Mouse (Mus musculus) bone marrow, adult 2 months (tissue): ENCODE data around the gene Cacna1c.

Experiments
- CTCF ChIP-seq: fragments of 200-500 bp; IDR thresholded peaks from 2 replicates; pipeline ENCODE4 v1.5.1; 2011; ENCODE audit warnings: low read length, control low read depth; ENCODE audit not compliant: control insufficient read depth, insufficient read depth
- POLR2A ChIP-seq: fragments of 200-500 bp; IDR thresholded peaks from 2 replicates; pipeline ENCODE4 v1.6.1; 2011; ENCODE audit warnings: low read depth, mild to moderate bottlenecking, control low read depth, low read length, borderline replicate concordance; ENCODE audit not compliant: control insufficient read depth

DNA sequence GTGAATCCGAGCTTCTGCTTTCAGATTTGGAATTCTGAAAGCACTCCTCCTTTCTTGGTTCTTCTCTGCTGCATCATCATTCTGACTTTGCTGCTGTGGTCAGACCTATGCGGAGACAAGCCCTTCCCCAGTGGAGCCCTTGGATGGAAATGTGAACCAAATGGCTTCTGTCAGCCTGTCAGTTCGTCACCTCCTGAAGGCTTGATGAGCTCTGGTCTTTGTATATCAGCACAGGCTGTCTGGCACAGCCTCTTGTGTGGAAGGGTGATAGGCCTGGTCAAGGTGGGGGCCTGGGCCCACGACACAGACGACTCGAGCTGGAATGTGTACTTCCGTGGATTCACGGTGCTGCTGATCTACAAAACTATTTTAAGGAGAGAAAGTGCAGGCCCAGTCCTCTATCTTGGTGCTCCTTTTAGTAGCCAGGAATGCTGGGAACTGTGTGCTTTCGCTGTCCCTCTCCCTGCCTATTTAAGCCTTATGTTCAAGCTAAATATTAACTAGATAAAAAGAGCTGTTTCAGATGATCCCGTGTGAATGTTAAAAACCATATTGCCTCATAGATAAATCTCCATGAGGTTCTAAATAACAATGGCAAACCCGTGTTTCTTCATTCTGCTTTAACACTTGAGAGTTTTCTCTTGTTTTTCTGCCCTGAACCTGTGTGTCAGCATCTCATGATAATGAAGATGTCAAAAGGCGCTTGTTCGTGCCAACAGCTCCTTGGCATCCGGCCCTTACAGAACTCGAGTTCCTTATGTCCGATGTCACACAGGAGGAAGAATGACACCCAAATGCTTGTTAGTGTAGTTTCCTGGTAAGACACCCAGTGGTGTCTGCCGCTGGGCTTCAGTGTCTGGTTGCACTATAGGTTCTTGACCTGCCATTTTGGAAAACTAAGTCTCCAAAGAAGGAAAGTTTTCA lies at the start of gene Cacna1c:
- TF ChIP-seq CTCF (no peak), POLR2A (no peak)
